Mouse (Mus musculus) CD4-positive naive resting alpha-beta T cell, adult 76 days (primary cell): Measurements from ENCODE around the gene Atp6v1g2. TPM values are rescaled to one million over a fixed set of nuclear protein-coding genes. Genes with fewer than 3 reads are reported as not detected.

Experiments
- total RNA-seq: library from RNA; stranded (reverse); gene quantifications from one replicate; pipeline ENCODE4 v1.2.4, GENCODE M21; 2023

The Atp6v1g2 gene
- 1.00 TPM for total RNA-seq

DNA sequence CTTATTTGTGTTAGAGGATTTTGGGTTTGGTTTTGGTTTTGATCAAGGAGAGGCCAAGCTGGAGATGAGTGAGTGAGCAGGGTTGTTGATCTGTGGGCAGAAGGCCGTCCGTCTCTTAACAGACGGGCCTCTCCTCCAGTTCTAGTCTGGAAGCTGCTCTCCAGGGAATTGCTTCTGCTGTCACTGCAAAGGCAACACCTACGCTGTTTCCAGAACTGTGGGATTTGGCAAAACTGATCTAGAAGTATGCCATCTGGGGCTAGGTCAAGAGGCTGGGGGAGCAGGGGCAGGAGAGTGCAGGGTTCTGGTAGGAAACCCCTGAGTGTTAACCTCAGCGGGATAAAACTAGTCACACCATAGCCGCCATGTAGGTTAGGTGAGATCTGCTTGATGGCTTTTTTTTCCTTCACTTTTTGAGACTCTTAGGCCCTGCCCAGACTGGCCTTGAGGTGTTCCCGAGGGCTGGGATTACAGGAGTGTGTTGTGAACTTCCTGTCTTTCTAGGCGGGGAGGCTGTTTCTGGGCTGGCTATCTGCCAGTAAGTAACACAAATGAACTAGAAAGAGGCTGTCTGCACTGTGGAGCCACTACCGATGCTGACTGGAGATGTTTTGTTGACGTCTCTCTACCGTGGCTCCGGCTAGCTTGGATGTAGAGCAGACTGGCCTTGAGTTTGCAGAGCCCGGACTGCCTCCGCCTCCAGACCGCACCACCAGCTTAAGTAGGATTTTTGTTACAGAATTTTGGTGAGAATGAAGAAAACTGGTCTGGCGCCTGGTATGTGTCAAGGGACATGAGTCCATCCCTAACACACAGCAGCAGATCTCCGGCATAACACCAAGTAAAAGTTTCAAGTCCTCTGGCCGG, at the start of gene Atp6v1g2:
Gene Atp6v1g2 (plus strand): TSS at position 547 of the 867 bp plus-strand sequence.

GRCm38 (mm10) chr17:35187959-35188610, 45.4 kb upstream of the Atp6v1g2 start, which contains the start of gene Lst1:
TSS of gene Lst1 (minus strand) at chr17:35188439.

GRCm38 (mm10) chr17:35193881-35194843, 39.3 kb upstream of the Atp6v1g2 start, which contains the start of gene Ltb:
TSS of gene Ltb (plus strand) at chr17:35194439.

GRCm38 (mm10) chr17:35201787-35202186, 31.7 kb upstream of the Atp6v1g2 start, which contains the start of gene Tnf:
TSS of gene Tnf (minus strand) at chr17:35202007.

DNA sequence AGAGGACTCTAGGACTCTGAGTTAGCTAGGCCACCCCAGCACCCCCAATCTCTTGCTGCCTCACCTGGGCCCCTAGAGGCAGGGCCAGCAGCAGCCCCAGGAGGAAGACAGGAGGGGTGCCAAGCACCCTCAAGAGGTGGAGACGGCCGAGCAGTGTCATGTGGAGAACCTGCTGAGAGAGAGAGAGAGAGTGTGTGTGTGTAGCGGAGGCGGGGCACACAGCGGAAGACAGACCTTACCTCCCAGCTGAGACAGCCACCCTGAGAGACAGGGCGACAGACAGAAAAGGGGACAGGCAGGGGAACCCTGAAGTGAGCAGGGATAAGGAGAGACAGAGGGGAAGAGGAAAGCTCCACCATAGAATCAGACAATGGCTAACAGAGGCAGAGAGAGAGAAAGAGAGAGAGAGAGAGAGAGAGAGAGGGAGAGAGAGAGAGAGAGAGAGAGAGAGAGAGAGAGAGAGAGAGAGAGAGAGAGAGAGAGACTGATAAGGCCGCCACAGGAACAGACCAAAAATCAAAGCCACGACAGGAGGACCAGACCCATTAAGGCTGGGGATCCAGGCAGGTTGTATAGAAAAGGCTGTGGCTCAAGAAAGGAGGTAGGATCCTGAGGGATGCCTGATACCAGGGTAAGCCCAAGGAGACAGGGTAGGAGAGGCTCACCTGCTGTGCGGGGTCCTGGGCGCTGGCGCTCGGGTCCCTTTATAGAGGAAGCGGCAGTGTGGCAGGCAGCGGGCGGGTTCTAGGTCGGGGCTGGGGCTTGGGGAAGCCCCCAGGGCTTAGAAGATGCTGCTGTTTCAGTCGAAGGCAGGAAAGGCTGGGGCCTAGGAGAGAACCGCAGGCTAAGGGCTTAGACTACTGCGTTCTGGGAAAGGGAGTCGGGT, 28.7 kb upstream of the Atp6v1g2 start, which contains the start of gene Lta:
Gene Lta (minus strand): TSS at position 858 of the 886 bp plus-strand sequence.

DNA sequence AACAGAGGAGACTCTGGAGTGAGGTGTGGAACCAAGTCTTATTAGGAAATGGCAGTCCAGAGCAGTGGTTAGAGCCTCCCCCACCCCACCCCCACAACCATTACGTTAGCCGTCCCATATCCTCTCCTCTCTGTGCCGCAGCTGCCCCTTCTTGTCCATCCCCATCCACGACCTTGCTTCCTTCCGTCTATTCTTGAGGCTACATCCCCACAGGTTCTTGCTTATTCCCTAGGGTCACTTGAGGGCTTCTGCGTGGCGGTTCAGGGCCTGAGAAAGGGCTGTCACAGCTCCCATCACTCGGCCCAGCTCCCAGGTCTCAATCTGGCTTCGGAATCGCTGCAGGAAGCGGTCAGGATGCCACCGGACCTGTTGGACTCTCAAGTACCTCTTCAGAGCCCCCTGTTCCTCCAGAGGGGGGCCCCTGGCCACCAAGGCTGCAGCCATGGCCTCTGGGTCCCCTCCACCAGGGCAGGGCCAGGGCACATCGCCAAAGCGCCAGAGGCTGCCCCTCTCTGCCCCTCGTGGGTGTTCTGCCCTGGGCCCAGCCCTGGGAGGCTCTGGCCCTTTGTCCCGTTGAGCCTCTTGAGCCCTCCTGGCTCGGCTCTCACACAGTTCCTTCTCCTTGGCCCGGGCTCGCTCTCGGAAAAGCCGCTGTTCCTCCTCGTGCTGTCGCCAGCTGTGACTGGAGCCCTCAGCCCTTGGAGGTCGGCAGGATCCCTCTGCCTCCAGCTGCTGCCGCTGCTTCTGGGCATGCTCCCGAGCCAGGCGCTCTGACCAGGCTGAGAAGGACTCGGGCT, 13.1 kb upstream of the Atp6v1g2 start, which contains the start of gene Gm16181:
Gene Gm16181 (plus strand): TSS at position 679 of the 797 bp plus-strand sequence.

GRCm38 (mm10) chr17:35235614-35236389, 2.3 kb downstream of the Atp6v1g2 start, which contains the start of gene Nfkbil1:
TSS of gene Nfkbil1 (minus strand) at chr17:35235792.

GRCm38 (mm10) chr17:35241305-35242014, 8.0 kb downstream of the Atp6v1g2 start, which contains the start of gene Ddx39b:
TSS of gene Ddx39b (plus strand) at chr17:35241746.

DNA sequence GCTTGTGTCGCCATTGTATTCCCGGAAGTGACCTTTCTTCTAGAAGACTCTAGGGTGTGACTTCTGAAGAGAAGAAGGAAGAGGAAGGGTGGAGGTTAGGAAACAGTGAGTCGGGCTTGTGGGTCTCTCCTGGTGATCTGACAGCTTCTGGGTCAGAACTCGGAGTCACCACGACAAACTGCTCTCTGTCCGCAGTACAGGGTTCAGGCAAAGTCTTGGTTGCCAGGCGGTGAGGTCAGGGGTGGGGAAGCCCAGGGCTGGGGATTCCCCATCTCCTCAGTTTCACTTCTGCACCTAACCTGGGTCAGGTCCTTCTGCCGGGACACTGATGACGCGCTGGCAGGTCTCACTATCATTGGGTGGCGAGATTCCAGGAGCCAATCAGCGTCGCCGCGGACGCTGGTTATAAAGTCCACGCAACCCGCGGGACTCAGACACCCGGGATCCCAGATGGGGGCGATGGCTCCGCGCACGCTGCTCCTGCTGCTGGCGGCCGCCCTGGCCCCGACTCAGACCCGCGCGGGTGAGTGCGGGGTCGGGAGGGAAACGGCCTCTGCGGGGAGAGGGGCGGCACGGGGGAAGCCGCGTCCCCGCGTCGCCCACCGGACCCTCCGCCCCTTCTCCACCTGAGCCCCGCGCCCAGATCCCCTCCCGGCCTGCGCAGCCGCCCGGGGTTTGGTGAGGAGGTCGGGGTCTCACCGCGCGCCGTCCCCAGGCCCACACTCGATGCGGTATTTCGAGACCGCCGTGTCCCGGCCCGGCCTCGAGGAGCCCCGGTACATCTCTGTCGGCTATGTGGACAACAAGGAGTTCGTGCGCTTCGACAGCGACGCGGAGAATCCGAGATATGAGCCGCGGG, 29.4 kb downstream of the Atp6v1g2 start, which contains the start of gene H2-D1:
Gene H2-D1 (plus strand): TSS at position 67 of the 859 bp plus-strand sequence.

Other genes starting within 250 kb of the Atp6v1g2 start
- 85.0 TPM for gene Vars, start 232.7 kb upstream of the Atp6v1g2 start, total RNA-seq
- not detected for gene Vwa7, start 217.1 kb upstream of the Atp6v1g2 start, total RNA-seq
- 1.4 TPM for gene Sapcd1, start 205.6 kb upstream of the Atp6v1g2 start, total RNA-seq
- gene Msh5, start 186.9 kb upstream of the Atp6v1g2 start, total RNA-seq, result 3.2 TPM
- gene Clic1, start 183.7 kb upstream of the Atp6v1g2 start, total RNA-seq, result 137 TPM
- 0.70 TPM for gene Ddah2, start 174.6 kb upstream of the Atp6v1g2 start, total RNA-seq
- gene Ly6g6c, start 168.3 kb upstream of the Atp6v1g2 start, total RNA-seq, result not detected
- not detected for gene Mpig6b, start 167.5 kb upstream of the Atp6v1g2 start, total RNA-seq
- gene Ly6g6e, start 156.8 kb upstream of the Atp6v1g2 start, total RNA-seq, result not detected
- gene Ly6g6d, start 155.6 kb upstream of the Atp6v1g2 start, total RNA-seq, result not detected
- not detected for gene Ly6g6f, start 148.1 kb upstream of the Atp6v1g2 start, total RNA-seq
- gene Abhd16a, start 144.4 kb upstream of the Atp6v1g2 start, total RNA-seq, result 60.6 TPM
- gene Ly6g5c, start 125.4 kb upstream of the Atp6v1g2 start, total RNA-seq, result not detected
- gene Ly6g5b, start 118.2 kb upstream of the Atp6v1g2 start, total RNA-seq, result 1.5 TPM
- 28.7 TPM for gene Gpank1, start 112.2 kb upstream of the Atp6v1g2 start, total RNA-seq
- 118 TPM for gene Csnk2b, start 111.6 kb upstream of the Atp6v1g2 start, total RNA-seq
- gene D17H6S53E, start 107.3 kb upstream of the Atp6v1g2 start, total RNA-seq, result 15.3 TPM
- not detected for gene Apom, start 101.6 kb upstream of the Atp6v1g2 start, total RNA-seq
- gene Bag6, start 98.5 kb upstream of the Atp6v1g2 start, total RNA-seq, result 487 TPM
- gene Prrc2a, start 68.8 kb upstream of the Atp6v1g2 start, total RNA-seq, result 292 TPM
- gene Aif1, start 57.6 kb upstream of the Atp6v1g2 start, total RNA-seq, result 8.6 TPM
- gene Lst1, start 45.2 kb upstream of the Atp6v1g2 start, total RNA-seq, result 9.5 TPM
- gene Ltb, start 39.2 kb upstream of the Atp6v1g2 start, total RNA-seq, result 417 TPM
- gene Tnf, start 31.7 kb upstream of the Atp6v1g2 start, total RNA-seq, result 11.3 TPM
- 15.7 TPM for gene Lta, start 28.3 kb upstream of the Atp6v1g2 start, total RNA-seq
- gene Gm16181, start 12.8 kb upstream of the Atp6v1g2 start, total RNA-seq, result not detected
- gene Nfkbil1, start 2.1 kb downstream of the Atp6v1g2 start, total RNA-seq, result 9.4 TPM
- 422 TPM for gene Ddx39b, start 8.1 kb downstream of the Atp6v1g2 start, total RNA-seq
- gene H2-D1, start 29.1 kb downstream of the Atp6v1g2 start, total RNA-seq, result 2,346 TPM
- 12.5 TPM for gene H2-Q1, start 86.7 kb downstream of the Atp6v1g2 start, total RNA-seq
- gene H2-Q2, start 108.6 kb downstream of the Atp6v1g2 start, total RNA-seq, result 9.6 TPM
- gene H2-Q4, start 146.0 kb downstream of the Atp6v1g2 start, total RNA-seq, result 587 TPM
- 156 TPM for gene H2-Q6, start 191.2 kb downstream of the Atp6v1g2 start, total RNA-seq
- gene H2-Q7, start 205.5 kb downstream of the Atp6v1g2 start, total RNA-seq, result 498 TPM
- gene H2-Q10, start 236.4 kb downstream of the Atp6v1g2 start, total RNA-seq, result 67.2 TPM